Mouse (Mus musculus) urinary bladder, postnatal 4 days (tissue): ENCODE data around the gene Scn1b.

Source experiments
- DNase-seq, 2 experiments: peaks; one replicate each; pipeline ENCODE4 v3.0.0; 2021 to 2022; ENCODE audit warnings: low spot score in 2 of 2

Scn1b gene

DNA sequence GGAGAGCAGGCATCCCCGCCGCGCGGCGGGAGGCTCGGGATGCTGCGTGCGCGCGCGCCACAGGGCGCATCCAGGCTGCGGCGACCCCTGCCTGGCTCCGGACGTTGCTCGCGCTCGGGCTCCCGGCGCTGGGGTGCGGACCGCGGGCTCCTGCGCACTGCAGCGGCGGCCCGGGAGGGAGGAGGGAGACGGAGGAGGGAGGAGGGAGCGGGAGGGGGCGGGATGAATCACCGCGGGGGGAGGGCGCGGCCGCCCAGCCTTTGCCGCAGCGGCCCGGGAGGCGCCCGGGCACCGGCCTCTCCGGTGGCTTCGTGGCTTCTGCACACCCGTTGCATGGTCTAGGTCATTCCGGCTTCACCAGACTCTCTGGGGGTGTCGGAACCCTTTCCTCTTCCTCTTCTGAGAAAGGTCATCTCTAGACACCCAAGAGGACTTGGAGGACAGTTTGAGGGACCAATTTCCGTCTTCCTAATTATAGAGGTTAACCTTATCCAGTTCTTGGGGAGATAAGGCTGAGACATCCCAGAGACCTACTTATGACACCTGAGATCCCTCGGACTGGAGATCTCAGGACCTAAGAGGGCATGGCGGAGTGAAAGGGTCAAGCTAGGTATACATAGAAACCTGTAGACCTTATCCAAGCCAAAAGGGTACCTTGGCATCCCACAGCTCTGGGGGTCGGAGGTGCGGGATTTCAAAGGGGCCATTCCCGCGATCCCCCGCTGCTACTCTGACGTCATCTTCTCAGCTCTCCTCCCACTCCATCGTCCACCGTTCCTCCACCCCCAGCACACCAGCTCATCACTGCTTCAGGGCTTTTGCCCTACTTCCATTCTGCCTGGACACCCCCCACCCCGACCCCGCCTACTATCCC lies at the start of gene Scn1b:
Gene Scn1b, minus strand, starts transcription at position 153 of the 874 bp plus-strand sequence.
- peak in 1 of 2 experiments; percentile 48 for DNase-seq

- no peak for DNase-seq
These were observed 48.3 kb upstream of the Scn1b start for GRCm38 (mm10) chr7:31175096-31175495.

DNA sequence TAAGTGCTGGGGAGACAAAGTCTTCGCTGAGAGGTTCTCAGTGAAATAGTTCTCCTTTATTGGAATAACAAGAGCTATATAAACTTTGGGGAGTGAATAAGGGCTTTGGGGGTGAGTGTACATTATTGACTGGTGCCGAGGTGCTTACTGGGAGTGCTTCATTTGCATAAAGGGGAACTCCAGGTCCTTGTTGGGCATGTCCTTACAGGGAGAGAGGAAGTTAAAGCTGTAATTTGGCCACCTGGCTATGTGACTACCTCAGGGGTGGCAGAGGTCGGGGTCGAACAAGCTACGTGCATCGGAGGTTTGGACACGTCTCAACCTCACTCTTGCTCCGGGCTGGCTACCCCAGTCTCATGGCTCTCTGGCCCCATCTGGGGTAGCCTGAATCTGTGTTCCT lies 47.7 kb upstream of the Scn1b start:
- no peak for DNase-seq

DNA sequence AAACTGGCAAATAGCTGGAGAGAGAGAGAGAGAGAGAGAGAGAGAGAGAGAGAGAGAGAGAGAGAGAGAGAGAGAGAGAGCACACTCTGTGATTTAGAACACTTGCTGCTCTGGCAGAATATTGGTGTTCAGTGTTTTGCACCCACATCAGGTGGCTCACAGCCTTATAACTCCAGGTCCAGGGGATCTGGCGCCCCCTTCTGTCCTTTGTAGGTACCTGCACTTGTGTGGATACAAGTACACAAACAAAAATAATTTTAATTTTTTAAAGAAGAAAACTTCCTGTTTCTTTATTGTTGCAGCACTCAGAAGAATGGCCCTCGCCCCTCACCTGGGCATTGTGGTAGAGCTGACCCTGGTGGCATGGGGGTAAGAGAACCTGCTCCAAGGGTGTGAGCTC lies 45.4 kb upstream of the Scn1b start:
- DNase-seq: no peak

- no peak for DNase-seq
These were observed 43.7 kb upstream of the Scn1b start for GRCm38 (mm10) chr7:31170520-31170919.

DNA sequence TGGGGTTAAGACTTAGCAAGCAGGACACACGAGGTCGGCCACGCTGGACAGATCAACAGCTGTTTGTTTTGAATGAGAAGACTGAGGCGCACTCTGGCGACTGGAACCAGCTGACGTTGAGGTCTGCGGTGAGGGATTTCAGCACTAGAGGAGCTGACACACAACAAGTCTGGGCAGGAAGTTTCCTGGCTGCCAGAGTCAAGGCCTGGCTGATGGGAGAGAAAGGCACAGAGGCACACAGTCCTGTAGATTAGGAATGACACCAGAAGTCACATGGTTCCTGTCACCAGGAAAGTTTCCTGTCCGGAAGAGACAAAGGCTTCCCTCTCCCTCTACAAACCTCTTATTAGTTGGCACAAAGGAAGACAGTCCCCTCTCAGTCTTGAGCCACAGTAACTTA lies 41.6 kb upstream of the Scn1b start:
- DNase-seq: no peak

- DNase-seq: no peak
These were observed 37.9 kb upstream of the Scn1b start for GRCm38 (mm10) chr7:31164748-31165147.

DNA sequence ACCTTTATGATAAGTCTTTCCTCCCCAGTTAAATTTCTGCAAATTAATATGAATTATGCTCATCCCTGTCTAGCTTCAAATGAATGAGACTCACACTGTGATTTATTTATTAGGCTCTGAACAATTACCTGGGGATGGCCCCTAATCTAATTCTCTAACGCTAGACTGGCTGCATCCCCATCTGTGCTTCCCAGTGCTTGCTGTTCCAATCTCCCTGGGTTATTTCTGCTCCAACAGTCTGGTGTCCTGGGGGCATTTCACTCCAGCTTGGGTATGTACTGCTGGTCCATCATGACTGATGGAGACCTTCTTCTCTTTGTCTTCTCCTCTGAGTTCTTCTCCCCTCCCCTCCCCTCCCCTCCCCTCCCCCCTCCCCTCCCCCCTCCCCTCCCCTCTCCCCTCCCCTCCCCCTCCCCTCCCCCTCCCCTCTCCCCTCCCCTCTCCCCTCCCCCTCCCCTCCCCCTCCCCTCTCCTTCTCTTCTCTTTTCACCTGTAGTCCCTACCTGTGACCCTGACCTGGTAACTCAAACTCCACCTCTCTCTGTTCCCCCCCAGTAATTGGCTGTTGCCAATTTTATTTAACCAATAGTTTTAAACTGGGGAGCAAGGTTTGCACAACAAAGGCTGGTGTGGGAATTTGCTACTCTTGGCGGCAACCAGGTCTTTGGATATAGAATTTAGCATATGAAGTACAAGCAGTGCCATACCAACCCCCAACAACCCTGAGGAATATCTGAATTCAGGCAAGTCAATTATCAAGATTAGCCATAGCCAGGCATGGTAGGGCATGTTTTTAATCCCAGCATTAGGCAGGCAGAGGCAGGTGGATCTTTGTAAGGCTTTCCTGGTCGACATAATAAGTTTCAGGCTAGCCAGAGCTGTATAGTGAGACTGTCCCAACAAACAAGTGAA lies 37.1 kb upstream of the Scn1b start:
- DNase-seq: no peak

GRCm38 (mm10) chr7:31162324-31162723 lies 35.5 kb upstream of the Scn1b start:
- DNase-seq: no peak

- no peak for DNase-seq
These were observed 35.0 kb upstream of the Scn1b start for GRCm38 (mm10) chr7:31161831-31162230.

DNA sequence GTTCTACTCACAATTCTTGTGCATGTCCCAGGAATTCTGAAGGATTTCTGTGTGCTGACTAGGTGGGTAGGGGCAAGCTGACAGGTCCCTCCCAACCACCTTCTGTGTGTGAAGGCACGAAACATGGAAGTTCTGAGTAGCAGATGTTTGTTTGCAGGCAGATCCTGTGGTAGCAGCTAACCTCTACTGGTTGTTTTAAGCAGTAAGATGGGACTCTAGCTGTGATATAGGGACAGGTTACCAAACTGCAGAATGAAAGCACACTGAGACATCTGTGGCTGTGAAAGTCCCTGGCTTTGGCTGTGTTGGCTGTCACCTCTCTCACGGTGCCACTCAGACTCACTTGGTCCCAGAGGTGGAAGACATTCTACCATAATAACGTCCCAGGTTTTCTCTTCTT lies 34.4 kb upstream of the Scn1b start:
- DNase-seq: no peak

DNA sequence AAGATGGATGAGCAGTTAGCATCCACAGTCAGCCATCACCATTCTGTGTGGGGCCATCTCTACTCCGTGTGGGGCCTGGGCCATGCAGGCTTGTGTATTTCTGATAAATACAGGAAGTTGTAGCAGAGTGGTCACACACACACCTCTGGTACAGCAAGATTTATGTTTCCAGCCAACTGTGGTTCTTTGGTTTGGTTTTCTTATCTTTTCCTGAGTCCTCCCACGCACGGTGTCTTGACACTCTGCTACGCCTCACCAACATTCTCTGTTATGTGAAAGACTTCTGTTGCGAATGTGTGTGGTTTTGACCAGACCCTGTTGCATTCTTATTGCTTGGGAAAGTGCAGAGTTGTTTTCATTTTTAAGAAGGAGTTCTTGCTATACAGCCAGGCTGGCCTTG lies 34.0 kb upstream of the Scn1b start:
- DNase-seq: no peak

DNA sequence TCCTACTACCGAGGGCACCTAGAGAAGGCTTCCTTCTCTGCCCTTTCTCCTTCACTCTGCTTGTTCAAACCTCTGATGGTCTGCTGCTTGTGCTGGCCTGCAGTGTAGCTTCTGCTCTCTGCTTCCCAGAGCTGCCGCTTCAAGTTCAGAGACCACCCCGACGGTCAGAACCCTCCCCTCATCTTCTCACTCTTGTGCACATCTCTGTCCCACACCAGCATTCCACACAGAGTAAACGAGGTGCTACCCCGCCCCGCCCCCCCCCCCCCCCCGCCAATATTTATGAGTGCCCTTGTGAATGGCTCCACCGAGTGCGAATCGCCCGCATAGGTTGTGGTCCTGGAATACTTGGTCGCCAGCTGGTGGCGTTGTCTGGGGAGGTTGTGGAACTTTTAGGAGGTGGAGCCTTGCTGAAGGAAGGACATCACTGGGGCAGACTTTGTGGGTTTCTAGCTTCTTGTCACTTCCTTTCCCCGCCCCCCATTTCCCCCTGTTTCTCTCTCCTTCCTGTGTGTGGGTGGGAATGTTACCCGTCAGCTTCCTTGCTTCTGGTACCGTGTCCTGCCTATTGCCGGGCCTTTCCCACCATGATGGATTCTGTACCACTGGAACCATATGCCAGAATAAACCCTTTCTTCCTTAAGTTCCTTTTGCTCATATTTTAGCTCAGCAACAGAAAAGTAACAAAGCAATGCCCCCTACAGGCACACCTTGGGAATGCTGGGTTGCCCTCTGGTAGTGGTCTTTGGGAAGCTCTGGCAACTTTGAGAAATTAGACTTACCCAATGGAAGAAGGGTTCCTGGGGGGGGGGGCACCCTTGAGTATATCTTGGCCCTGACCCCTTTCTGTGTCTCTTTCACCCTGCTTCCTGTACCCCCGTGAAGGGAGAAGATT lies 29.5 kb upstream of the Scn1b start:
- DNase-seq: no peak

- DNase-seq: no peak
These were observed 28.7 kb upstream of the Scn1b start, which contains the start of gene Gramd1a for GRCm38 (mm10) chr7:31155296-31156033. TSS of gene Gramd1a (minus strand) at chr7:31155896.

DNA sequence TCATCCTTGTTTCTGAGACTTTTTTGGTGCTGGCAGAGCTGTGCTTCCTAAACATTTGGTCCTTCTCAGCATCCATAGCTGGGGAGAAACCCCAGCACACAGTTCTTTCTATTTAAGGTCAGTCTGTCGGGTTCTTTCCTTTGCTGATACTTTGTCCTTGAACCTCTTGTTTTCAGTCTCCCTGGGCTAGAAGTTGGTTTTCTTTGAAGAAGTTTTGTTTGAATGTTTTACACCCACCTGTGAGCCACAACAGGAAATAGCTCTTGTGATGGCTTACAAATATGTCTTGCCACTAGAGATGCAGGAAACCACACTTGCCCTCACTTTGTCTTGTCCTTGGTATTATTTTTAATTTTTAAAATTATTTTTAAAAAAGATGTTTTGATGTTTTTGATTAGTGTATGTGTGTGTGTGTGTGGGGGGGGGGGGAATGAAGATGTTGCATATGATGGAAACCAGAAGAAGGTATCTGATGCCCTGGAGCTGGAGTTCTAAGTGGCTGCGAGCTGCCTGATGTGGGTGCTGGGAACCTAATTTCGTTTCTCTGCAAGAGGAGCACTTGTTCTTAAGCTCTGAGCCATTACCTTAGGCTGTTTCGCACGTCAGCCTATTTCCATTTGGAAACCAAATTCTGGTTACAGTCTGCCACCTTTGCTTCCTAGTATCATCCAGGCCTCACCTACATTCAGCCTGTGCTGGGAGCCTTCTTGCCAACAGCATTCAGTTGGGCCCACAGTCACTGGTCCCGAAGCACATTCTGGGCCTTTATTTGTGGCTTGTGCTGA lies 26.9 kb upstream of the Scn1b start:
- no peak for DNase-seq

DNA sequence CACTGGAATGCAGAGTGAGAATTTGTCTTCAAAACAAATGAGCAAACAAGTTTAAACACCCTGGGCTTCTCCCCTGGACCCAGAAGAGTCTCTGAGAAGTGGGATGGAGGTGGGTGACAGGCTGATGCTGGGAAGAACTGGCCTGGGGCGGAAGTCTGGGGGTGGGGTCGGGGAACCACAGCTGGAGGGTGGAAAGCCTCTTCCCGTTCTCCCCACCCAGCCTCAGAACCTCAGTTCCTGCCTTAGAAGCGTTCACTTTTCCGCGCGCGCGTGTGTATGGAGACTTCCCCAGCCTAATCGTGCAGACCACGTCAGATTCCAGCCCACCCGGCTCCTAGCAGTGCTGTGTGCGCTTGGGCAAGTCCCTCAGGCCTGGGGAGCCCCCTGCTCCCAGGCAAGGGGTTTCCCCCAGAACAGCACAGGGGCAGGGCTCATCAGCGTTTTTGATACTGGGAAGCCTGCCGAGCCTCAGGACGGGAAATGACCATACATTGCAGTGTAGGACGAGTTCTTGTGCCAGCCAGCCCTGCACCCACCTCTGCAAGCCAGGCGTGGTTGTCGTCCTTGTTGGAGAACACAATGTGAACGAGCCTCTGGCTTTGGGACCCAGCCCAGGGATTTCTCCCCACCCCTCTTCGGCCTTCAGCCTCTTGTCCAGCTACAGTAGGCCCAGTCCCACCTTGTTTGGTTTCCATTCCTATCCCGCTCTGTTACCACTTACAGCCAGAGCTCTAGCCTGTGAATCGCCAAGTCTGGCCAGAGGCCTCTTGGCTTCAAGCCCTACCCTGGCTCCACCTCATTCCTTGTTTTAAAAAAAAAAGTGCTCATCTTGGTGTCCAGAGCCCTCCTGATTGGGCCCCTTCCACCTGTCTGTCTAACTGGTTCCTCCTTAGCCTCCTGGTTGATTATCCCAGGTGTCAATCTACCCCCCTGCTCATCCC lies 24.8 kb upstream of the Scn1b start:
- peak; percentile 71 to 77 for DNase-seq

GRCm38 (mm10) chr7:31150566-31151300 lies 23.9 kb upstream of the Scn1b start:
- DNase-seq: peak; percentile 87 to 89
